Comparison of ENCODE assay signal across 26 mouse cellular contexts in genomic region chr11:50835727-50836126, GRCm38 (mm10). TPM values are rescaled to one million over a fixed set of nuclear protein-coding genes. Genes with fewer than 3 reads are reported as not detected.
DNase-seq lines count a peak whose midpoint lies in the region; ATAC-seq lines count a peak whose summit lies in the region.
"Had no signal": no experiment of that assay in that cellular context is flagged by ENCODE, and none has a peak within 500 bp of the region (broad histone marks: within the 10 kb centered on the region; RNA-seq: fewer than 3 reads in every experiment).

No protein-coding gene starts in this region.

- intact Hi-C loops in gastrocnemius, postnatal 14 days (cut with DNase I; ENCODE audit: low total_unique reads), result loop anchor here (10.0 kb wide), 2 partner anchors 99 to 229 kb away; partner anchors contain the start of gene Zfp354b

- DNase-seq in lung, postnatal 36 days, result peak; percentile 23
- DNase-seq in lung, postnatal 10 days, result no peak
- peak; percentile 75 for DNase-seq in CD4-positive, CD25-positive, alpha-beta regulatory T cell, adult 2 months (ENCODE audit: low read depth, low spot score)
- DNase-seq in thymus, postnatal 14 days, result peak; percentile 49
- no peak for DNase-seq in cerebellum, adult 8-10 months
- no peak for DNase-seq in gastrocnemius, postnatal 14 days
- no peak for DNase-seq in urinary bladder, adult 2 months (ENCODE audit: low spot score)
- DNase-seq: adrenal gland, postnatal 14 days; cerebellum, adult 18-20 months; forebrain, postnatal 0 days; kidney, postnatal 14 days; lung, adult 2 months; spleen, adult 18-20 months had no signal

- peak; percentile 40 for ATAC-seq in granulocyte monocyte progenitor cell, adult 5-6 weeks (replicated peaks; ENCODE audit: poor library complexity, severe bottlenecking)
- ATAC-seq: forebrain, postnatal 0 days; intestine, postnatal 0 days; midbrain, embryonic 15.5 days had no signal

RNA-seq across cellular contexts. Expression of gene Zfp879, which starts 5.6 kb away (rescaled TPM):
- not detected in 2 replicates for total RNA-seq in granulocyte monocyte progenitor cell, adult 5-6 weeks (2014; fragmentation: Nextera tagmentation)
- total RNA-seq in granulocyte monocyte progenitor cell, adult 5-6 weeks (2017), result 0.30 and 0.77 TPM in 2 replicates
- total RNA-seq in gastrocnemius, postnatal 14 days (2021), result 1 to 10 TPM in 1 of 2 experiments, under 1 TPM in 1; 0.92 to 1.0 TPM
- polyA plus RNA-seq in urinary bladder, adult 2 months (2012; rRNA removed), result 0.88 and 1.3 TPM in 2 replicates
- total RNA-seq: megakaryocyte, adult 5-6 weeks had no signal

RNA-seq across cellular contexts. Expression of gene Zfp354c, which starts 8.2 kb away (rescaled TPM):
- total RNA-seq in granulocyte monocyte progenitor cell, adult 5-6 weeks (2014; fragmentation: Nextera tagmentation), result 0.15 and 2.3 TPM in 2 replicates
- total RNA-seq in granulocyte monocyte progenitor cell, adult 5-6 weeks (2017), result 0.60 and 1.4 TPM in 2 replicates
- 1 to 10 TPM; 6.8 to 8.0 TPM for total RNA-seq in gastrocnemius, postnatal 14 days (2021)
- polyA plus RNA-seq in urinary bladder, adult 2 months (2012; rRNA removed), result 7.4 and 9.6 TPM in 2 replicates

RNA-seq across cellular contexts. Expression of gene Grm6, which starts 14.8 kb away (rescaled TPM):
- total RNA-seq in granulocyte monocyte progenitor cell, adult 5-6 weeks (2014; fragmentation: Nextera tagmentation), result not detected in 2 replicates
- total RNA-seq in granulocyte monocyte progenitor cell, adult 5-6 weeks (2017), result not detected in 2 replicates
- not detected for total RNA-seq in gastrocnemius, postnatal 14 days (2021)
- polyA plus RNA-seq in urinary bladder, adult 2 months (2012; rRNA removed), result not detected in 2 replicates
- total RNA-seq: forebrain, postnatal 0 days; gastrocnemius, adult 8-10 months; heart, adult 8-10 months; layer of hippocampus, adult 8-10 months; left cerebral cortex, adult 2 months had no signal
- polyA plus RNA-seq: C2C12; cortical plate, adult 2 months; forebrain, postnatal 0 days; heart, embryonic 16.5 days; hindbrain, embryonic 13.5 days; intestine, postnatal 0 days; limb, embryonic 10.5 days had no signal

RNA-seq across cellular contexts. Expression of gene Zfp454, which starts 51.7 kb away (rescaled TPM):
- total RNA-seq in granulocyte monocyte progenitor cell, adult 5-6 weeks (2014; fragmentation: Nextera tagmentation), result not detected in 2 replicates
- total RNA-seq in granulocyte monocyte progenitor cell, adult 5-6 weeks (2017), result not detected in 2 replicates
- 1 to 10 TPM in 1 of 2 experiments, under 1 TPM in 1; 0.73 to 1.0 TPM for total RNA-seq in gastrocnemius, postnatal 14 days (2021)
- 2.0 and 2.5 TPM in 2 replicates for polyA plus RNA-seq in urinary bladder, adult 2 months (2012; rRNA removed)
- total RNA-seq: megakaryocyte, adult 5-6 weeks had no signal
- polyA plus RNA-seq: C2C12 had no signal

Comparison
In these comparisons a context has a peak if more than half of its experiments do, and no peak if none do; other contexts are left out.
1. DNase-seq: peak in lung, postnatal 36 days (single experiment), CD4-positive, CD25-positive, alpha-beta regulatory T cell, adult 2 months (single experiment) and thymus, postnatal 14 days (single experiment); none in lung, postnatal 10 days (single experiment), cerebellum, adult 8-10 months (single experiment), gastrocnemius, postnatal 14 days (single experiment) and urinary bladder, adult 2 months (single experiment).